Comparison of ENCODE assay signal across 19 mouse cellular contexts in the genomic region with DNA sequence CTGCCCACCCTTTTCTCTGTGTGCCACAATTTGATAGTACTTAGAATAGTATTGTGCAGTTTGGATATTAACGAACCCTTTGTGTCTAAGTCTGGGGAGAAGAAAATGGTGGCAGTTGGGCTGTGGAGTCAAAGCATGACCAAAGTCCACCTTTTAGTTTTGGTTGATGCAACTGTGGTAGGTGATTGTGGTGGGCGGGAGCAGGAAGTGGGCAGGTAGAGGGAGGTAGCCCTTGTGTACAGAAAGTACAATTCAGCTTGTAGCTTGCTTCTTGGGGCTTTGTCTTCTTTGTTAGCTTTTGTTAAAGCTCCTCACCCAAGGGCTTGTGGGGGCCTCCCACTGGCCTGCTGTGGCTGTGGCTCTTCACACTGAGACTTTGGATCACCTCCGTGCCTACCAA.
DNase-seq lines count a peak whose midpoint lies in the region; ATAC-seq and TF ChIP-seq lines count a peak whose summit lies in the region.
"Had no signal": no experiment of that assay in that cellular context is flagged by ENCODE, and none has a peak within 500 bp of the region (broad histone marks: within the 10 kb centered on the region; RNA-seq: fewer than 3 reads in every experiment).

No protein-coding gene starts in this region.

- no peaks in the 10 kb centered on the region for H3K4me1 ChIP-seq in kidney, embryonic 16.5 days (ENCODE audit: insufficient read depth, low read length)
- H3K4me1 ChIP-seq in intestine, embryonic 16.5 days (ENCODE audit: control insufficient read depth, insufficient read depth, low read length) = no peaks in the 10 kb centered on the region
- no peaks in the 10 kb centered on the region for H3K4me1 ChIP-seq in stomach, embryonic 16.5 days (ENCODE audit: control insufficient read depth, insufficient read depth, low read length)
- H3K4me1 ChIP-seq: forebrain, embryonic 12.5 days; heart, embryonic 13.5 days had no signal

- H3K36me3 ChIP-seq in kidney, embryonic 16.5 days (ENCODE audit: insufficient read depth, low read length) = peaks cover 39% of the 10 kb centered on the region
- 0 out of 2 replicates have a peak, but pooled peaks cover 7% of the 10 kb centered on the region for H3K36me3 ChIP-seq in intestine, embryonic 16.5 days (ENCODE audit: control insufficient read depth, insufficient read depth, low read length)
- H3K36me3 ChIP-seq in stomach, embryonic 16.5 days (ENCODE audit: control insufficient read depth, insufficient read depth, low read length) = peaks cover 24% of the 10 kb centered on the region; the same call in 1 of the 2 replicates

- no peak overlapping the region for H3K4me2 ChIP-seq in kidney, embryonic 16.5 days (replicated peaks; ENCODE audit: low read depth, low read length)
- no peak overlapping the region for H3K4me2 ChIP-seq in intestine, embryonic 16.5 days (ENCODE audit: low read depth, low read length)
- H3K4me2 ChIP-seq in stomach, embryonic 16.5 days (ENCODE audit: low read depth, low read length) = no peak overlapping the region
- H3K4me2 ChIP-seq: embryonic facial prominence, embryonic 13.5 days; forebrain, embryonic 12.5 days; heart, embryonic 13.5 days had no signal

- intact Hi-C loops in left cerebral cortex, adult 2 months (cut with DNase I) = loop anchor here (10.0 kb wide), 3 partner anchors 108 to 258 kb away; a partner anchor contains a TSS

- no peaks in the 10 kb centered on the region for H3K27me3 ChIP-seq in kidney, embryonic 16.5 days (ENCODE audit: insufficient read depth, low read length)
- no peaks in the 10 kb centered on the region for H3K27me3 ChIP-seq in intestine, embryonic 16.5 days (replicated peaks; ENCODE audit: control insufficient read depth, insufficient read depth, low read length)
- H3K27me3 ChIP-seq in stomach, embryonic 16.5 days (ENCODE audit: control insufficient read depth, insufficient read depth, low read length) = no peaks in the 10 kb centered on the region
- H3K27me3 ChIP-seq: CH12.LX; embryonic facial prominence, embryonic 13.5 days; forebrain, embryonic 12.5 days; heart, embryonic 13.5 days; Patski had no signal

- H3K9ac ChIP-seq in kidney, embryonic 16.5 days (replicated peaks; ENCODE audit: low read length) = no peak overlapping the region
- H3K9ac ChIP-seq in intestine, embryonic 16.5 days (ENCODE audit: low read depth, low read length) = no peak overlapping the region
- H3K9ac ChIP-seq in stomach, embryonic 16.5 days (ENCODE audit: low read length) = no peak overlapping the region
- H3K9ac ChIP-seq: embryonic facial prominence, embryonic 13.5 days; forebrain, embryonic 12.5 days; heart, embryonic 13.5 days had no signal

- no peaks in the 10 kb centered on the region for H3K9me3 ChIP-seq in kidney, embryonic 16.5 days (ENCODE audit: low read length)
- H3K9me3 ChIP-seq in intestine, embryonic 16.5 days (ENCODE audit: control insufficient read depth, low read length) = no peaks in the 10 kb centered on the region
- H3K9me3 ChIP-seq in stomach, embryonic 16.5 days (replicated peaks; ENCODE audit: control insufficient read depth, low read length) = no peaks in the 10 kb centered on the region
- H3K9me3 ChIP-seq: embryonic facial prominence, embryonic 13.5 days; forebrain, embryonic 12.5 days; heart, embryonic 13.5 days had no signal

- ATAC-seq in kidney, embryonic 16.5 days (ENCODE audit: low FRiP score, low TSS enrichment) = no peak
- ATAC-seq in intestine, embryonic 16.5 days = peak; percentile 42; the same call in 1 of the 2 replicates
- peak; percentile 74; the same call in 1 of the 2 replicates for ATAC-seq in stomach, embryonic 16.5 days (ENCODE audit: insufficient read depth, low FRiP score)
- ATAC-seq: activated CD4-positive, CD25-positive, alpha-beta regulatory T cell, adult 4 months; forebrain, embryonic 16.5 days; Patski had no signal

- H3K27ac ChIP-seq in kidney, embryonic 16.5 days (ENCODE audit: low read length) = no peak overlapping the region
- no peak overlapping the region for H3K27ac ChIP-seq in intestine, embryonic 16.5 days (ENCODE audit: low read length)
- H3K27ac ChIP-seq in stomach, embryonic 16.5 days (ENCODE audit: low read length) = peak overlapping the region; percentile 68
- no peak overlapping the region; the same call in 1 of the 2 replicates for H3K27ac ChIP-seq in left cerebral cortex, adult 2 months
- H3K27ac ChIP-seq: embryonic facial prominence, embryonic 13.5 days; forebrain, embryonic 12.5 days; heart, embryonic 13.5 days had no signal

- WGBS in kidney, embryonic 16.5 days = 94% methylated on average over 3 of the region's 3 CpGs
- WGBS in intestine, embryonic 16.5 days = 74% methylated on average over 3 of the region's 3 CpGs
- WGBS in stomach, embryonic 16.5 days = 76% methylated on average over 3 of the region's 3 CpGs

- no peak for TF ChIP-seq CTCF in left cerebral cortex, adult 2 months (IDR thresholded peaks at IDR 0.05)

- no peak overlapping the region for H3K4me3 ChIP-seq in kidney, embryonic 16.5 days (ENCODE audit: low read length)
- H3K4me3 ChIP-seq in intestine, embryonic 16.5 days (ENCODE audit: low read length) = no peak overlapping the region
- no peak overlapping the region for H3K4me3 ChIP-seq in stomach, embryonic 16.5 days (replicated peaks; ENCODE audit: low read length)
- no peak overlapping the region for H3K4me3 ChIP-seq in left cerebral cortex, adult 2 months
- H3K4me3 ChIP-seq: embryonic facial prominence, embryonic 13.5 days; forebrain, embryonic 12.5 days; heart, embryonic 13.5 days had no signal

- DNase-seq in kidney, adult 9 months = peak; percentile 37
- DNase-seq in liver = no peak
- no peak for DNase-seq in left cerebral cortex, adult 2 months (ENCODE audit: extremely low spot score in 1 of 2, low spot score in 2 of 2)
- DNase-seq: adrenal gland, postnatal 14 days; cerebellum, adult 11-12 months; cerebellum, adult 9-10 months; cerebellum, postnatal 25 days; gastrocnemius, postnatal 25 days; heart, postnatal 36 days had no signal
